Mouse (Mus musculus) kidney, embryonic 16.5 days (tissue): Measurements from ENCODE around the gene Krtap3-3. TPM values are rescaled to one million over a fixed set of nuclear protein-coding genes. Genes with fewer than 3 reads are reported as not detected.

Source experiments
- polyA plus RNA-seq: library from polyadenylated mRNA; unstranded; fragments of >200 nt; fragmentation: Nextera tagmentation; extraction: Ambion mirVana; gene quantifications from 2 replicates; pipeline ENCODE4 v1.2.1, GENCODE M21; 2015

The Krtap3-3 gene
- polyA plus RNA-seq, 1 experiment from 2014 or later = not detected

Other genes with a start within 250 kb of the Krtap3-3 start
- gene Krt25, start 227.9 kb downstream of the Krtap3-3 start, polyA plus RNA-seq = not detected in 2 replicates
- not detected in 2 replicates for gene Krt26, start 212.9 kb downstream of the Krtap3-3 start, polyA plus RNA-seq
- not detected in 2 replicates for gene Krt27, start 199.8 kb downstream of the Krtap3-3 start, polyA plus RNA-seq
- 0.12 and 0.35 TPM in 2 replicates for gene Krt28, start 176.0 kb downstream of the Krtap3-3 start, polyA plus RNA-seq
- 18.4 and 20.7 TPM in 2 replicates for gene Krt10, start 161.5 kb downstream of the Krtap3-3 start, polyA plus RNA-seq
- gene Krt12, start 128.6 kb downstream of the Krtap3-3 start, polyA plus RNA-seq = 0.09 TPM in 2 replicates
- gene Krt20, start 112.7 kb downstream of the Krtap3-3 start, polyA plus RNA-seq = 1.5 and 1.8 TPM in 2 replicates
- 22.2 and 22.3 TPM in 2 replicates for gene Krt23, start 57.7 kb downstream of the Krtap3-3 start, polyA plus RNA-seq
- 0.21 and 0.60 TPM in 2 replicates for gene Krt39, start 29.5 kb downstream of the Krtap3-3 start, polyA plus RNA-seq
- gene Krt40, start 7.7 kb downstream of the Krtap3-3 start, polyA plus RNA-seq = not detected in 2 replicates
- gene Krtap3-2, start 6.0 kb upstream of the Krtap3-3 start, polyA plus RNA-seq = not detected in 2 replicates
- not detected in 2 replicates for gene Gm11939, start 8.6 kb upstream of the Krtap3-3 start, polyA plus RNA-seq
- not detected in 2 replicates for gene Krtap3-1, start 15.8 kb upstream of the Krtap3-3 start, polyA plus RNA-seq
- not detected in 2 replicates for gene Krtap1-5, start 30.2 kb upstream of the Krtap3-3 start, polyA plus RNA-seq
- not detected in 2 replicates for gene Krtap1-4, start 32.8 kb upstream of the Krtap3-3 start, polyA plus RNA-seq
- gene Krtap1-3, start 40.5 kb upstream of the Krtap3-3 start, polyA plus RNA-seq = not detected in 2 replicates
- not detected in 2 replicates for gene Krtap9-3, start 47.2 kb upstream of the Krtap3-3 start, polyA plus RNA-seq
- not detected in 2 replicates for gene Gm11938, start 52.4 kb upstream of the Krtap3-3 start, polyA plus RNA-seq
- not detected in 2 replicates for gene Gm11937, start 59.3 kb upstream of the Krtap3-3 start, polyA plus RNA-seq
- not detected in 2 replicates for gene Krtap2-4, start 64.0 kb upstream of the Krtap3-3 start, polyA plus RNA-seq
- gene Gm11562, start 69.6 kb upstream of the Krtap3-3 start, polyA plus RNA-seq = not detected in 2 replicates
- gene Krtap4-1, start 77.4 kb upstream of the Krtap3-3 start, polyA plus RNA-seq = not detected in 2 replicates
- not detected in 2 replicates for gene Krtap4-2, start 84.2 kb upstream of the Krtap3-3 start, polyA plus RNA-seq
- gene Krtap4-7, start 93.2 kb upstream of the Krtap3-3 start, polyA plus RNA-seq = not detected in 2 replicates
- not detected in 2 replicates for gene Gm11555, start 99.4 kb upstream of the Krtap3-3 start, polyA plus RNA-seq
- gene Gm11563, start 108.1 kb upstream of the Krtap3-3 start, polyA plus RNA-seq = not detected in 2 replicates
- gene Krtap4-6, start 115.1 kb upstream of the Krtap3-3 start, polyA plus RNA-seq = not detected in 2 replicates
- not detected in 2 replicates for gene Gm14190, start 139.9 kb upstream of the Krtap3-3 start, polyA plus RNA-seq
- not detected in 2 replicates for gene Gm14180, start 183.4 kb upstream of the Krtap3-3 start, polyA plus RNA-seq
- not detected in 2 replicates for gene Gm11595, start 222.0 kb upstream of the Krtap3-3 start, polyA plus RNA-seq
- not detected in 2 replicates for gene Krtap4-8, start 229.8 kb upstream of the Krtap3-3 start, polyA plus RNA-seq
- gene Krtap4-9, start 234.3 kb upstream of the Krtap3-3 start, polyA plus RNA-seq = not detected in 2 replicates
- gene Gm11596, start 242.6 kb upstream of the Krtap3-3 start, polyA plus RNA-seq = not detected in 2 replicates
- gene Gm11569, start 248.1 kb upstream of the Krtap3-3 start, polyA plus RNA-seq = not detected in 2 replicates